Mouse (Mus musculus) monocyte, adult 5-6 weeks (primary cell): ENCODE results near the gene Gjd3. TPM values are rescaled to one million over a fixed set of nuclear protein-coding genes. Genes with fewer than 3 reads are reported as not detected.

Source experiments
- ATAC-seq: fragments of 153-309, 156-312 bp; replicated peaks from 2 replicates; pipeline ENCODE4 v1.8.0; 2017; ENCODE audit warnings: mild to moderate bottlenecking; ENCODE audit not compliant: low TSS enrichment, insufficient number of reproducible peaks, severe bottlenecking, poor library complexity, low FRiP score
- total RNA-seq: library from RNA; stranded (forward); fragments of 200-1000, 200-491, 200-594 nt; gene quantifications from 3 replicates; pipeline ENCODE4 v1.2.3, GENCODE M21; 2017

Gjd3 gene
- total RNA-seq, 1 experiment from 2014 or later, result not detected

GRCm38 (mm10) chr11:98983551-98983950, 735 bp upstream of the Gjd3 start:
- ATAC-seq, result no peak

- ATAC-seq, result 0 out of 2 replicates have a peak, but pooled peaks have one; percentile 29
These were observed 631 bp downstream of the Gjd3 start for GRCm38 (mm10) chr11:98981997-98982772.

- no peak for ATAC-seq
These were observed 1.4 kb downstream of the Gjd3 start for GRCm38 (mm10) chr11:98981289-98981996.

DNA sequence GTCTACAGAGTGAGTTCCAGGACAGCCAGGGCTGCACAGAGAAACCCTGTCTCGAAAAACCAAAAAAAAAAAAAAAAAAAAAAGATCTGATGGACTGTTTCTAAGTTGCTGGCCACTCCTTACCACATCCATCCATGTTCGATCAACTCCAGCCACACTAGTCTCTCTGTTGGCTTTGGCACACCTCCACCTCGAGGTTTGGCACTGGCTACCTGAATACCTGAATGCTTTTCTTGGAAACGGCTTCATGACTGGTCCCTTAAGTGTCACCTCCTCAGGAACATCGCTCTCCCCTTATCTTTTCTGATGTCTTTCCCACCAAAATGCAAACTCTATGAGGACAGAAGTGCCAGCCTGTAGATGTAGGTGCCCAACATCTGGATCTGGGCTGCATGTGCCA, 3.5 kb downstream of the Gjd3 start:
- ATAC-seq, result no peak

DNA sequence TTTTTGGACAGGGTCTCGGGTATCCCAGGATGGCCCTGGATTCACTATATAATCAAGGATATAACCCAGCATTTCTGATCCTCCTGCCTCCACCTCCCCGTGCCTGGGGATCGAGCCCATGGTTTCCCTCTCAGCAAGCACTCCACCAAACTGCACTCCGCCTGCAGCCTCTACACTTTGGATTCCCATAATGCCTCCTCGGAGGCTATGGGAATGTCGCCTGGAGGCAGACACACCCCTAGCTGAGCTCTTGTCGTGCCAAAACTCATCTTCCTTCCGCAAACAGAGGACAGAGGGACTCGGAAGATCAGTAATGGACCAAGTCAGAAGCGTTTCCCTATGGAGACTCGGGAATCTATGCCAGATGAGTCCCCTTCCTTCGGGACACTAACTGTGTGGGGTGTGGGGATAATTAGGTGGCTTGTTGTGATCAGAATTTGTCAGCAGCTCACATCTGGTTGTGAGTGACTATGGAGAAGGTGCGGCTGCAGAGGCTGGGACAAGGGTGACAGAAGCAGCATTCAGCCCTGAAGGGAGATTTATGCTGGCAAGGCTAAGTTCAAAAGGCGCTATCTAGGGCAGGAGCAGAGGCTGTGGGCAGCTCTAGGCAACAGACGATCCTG, 4.2 kb downstream of the Gjd3 start:
- ATAC-seq, result no peak

DNA sequence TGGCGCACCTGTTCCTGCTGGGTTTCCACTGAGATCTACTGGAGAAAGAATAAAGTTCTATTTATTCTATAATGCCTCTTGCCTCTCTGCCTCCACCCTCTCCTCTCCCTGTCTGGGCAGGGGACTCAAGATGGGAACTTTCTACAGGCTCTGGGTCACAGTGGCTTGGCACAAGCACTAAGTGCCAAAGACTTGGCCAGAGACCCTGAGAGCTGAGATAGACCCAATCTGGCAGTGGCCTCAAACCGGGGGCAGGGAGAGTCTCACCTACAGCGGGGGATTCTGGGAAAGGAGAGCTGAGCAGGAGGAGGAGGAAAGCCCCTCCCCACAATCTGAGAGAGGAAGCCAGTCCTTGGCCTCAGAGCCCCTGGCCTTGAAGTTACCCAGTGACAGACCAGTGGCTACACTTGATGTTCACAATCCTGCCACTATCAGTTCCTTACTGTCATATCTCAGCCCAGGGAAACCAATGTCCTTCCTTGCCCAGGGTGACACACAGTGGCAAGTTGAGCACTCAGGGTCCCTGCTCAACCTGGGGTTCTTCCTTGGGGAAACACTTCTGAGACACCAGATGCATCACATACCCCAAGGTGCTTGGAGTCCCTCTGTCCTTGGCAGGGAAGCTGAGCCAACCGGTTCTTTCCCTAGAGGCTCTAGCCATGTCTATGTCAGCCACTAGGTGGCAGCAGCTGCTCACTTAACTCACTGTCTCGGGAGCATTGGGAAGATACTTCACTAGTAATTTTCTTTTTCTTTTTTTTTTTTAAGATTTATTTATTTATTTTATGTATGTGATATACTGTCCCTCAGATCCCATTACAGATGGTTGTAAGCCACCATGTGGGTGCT, 7.7 kb downstream of the Gjd3 start:
- peak; percentile 43 for ATAC-seq

- ATAC-seq, result no peak
These were observed 8.6 kb downstream of the Gjd3 start for GRCm38 (mm10) chr11:98974213-98974612.

- ATAC-seq, result no peak
These were observed 9.2 kb downstream of the Gjd3 start for GRCm38 (mm10) chr11:98973584-98973983.

DNA sequence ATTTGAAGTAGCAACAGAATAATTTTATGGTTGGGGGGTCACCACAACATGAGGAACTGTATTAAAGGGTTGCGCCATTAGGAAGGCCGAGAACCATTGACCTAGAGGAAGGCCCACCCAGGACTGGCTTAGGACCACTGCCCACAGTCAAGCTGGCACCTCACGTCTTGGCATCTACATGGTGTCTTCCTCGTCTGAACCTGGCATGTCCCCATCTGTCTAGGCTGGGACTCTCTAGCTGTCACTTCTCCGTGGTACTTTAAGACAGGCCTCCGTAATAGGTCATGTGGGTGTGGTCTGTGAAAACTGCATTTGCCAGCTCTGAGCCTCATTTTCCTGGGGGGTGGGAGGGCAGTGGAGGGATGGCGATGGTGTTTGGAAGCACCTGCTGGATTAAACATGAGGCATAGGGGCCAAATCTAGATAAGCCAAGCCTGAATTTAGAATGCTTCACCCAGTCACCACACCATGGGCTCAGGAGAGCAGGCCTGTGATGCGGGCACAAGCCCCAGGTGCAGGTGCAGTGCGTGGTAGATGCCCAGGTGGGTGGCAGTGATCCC, 9.9 kb downstream of the Gjd3 start:
- no peak for ATAC-seq

- peak; percentile 62 for ATAC-seq
These were observed 10.6 kb downstream of the Gjd3 start for GRCm38 (mm10) chr11:98972215-98972614.

DNA sequence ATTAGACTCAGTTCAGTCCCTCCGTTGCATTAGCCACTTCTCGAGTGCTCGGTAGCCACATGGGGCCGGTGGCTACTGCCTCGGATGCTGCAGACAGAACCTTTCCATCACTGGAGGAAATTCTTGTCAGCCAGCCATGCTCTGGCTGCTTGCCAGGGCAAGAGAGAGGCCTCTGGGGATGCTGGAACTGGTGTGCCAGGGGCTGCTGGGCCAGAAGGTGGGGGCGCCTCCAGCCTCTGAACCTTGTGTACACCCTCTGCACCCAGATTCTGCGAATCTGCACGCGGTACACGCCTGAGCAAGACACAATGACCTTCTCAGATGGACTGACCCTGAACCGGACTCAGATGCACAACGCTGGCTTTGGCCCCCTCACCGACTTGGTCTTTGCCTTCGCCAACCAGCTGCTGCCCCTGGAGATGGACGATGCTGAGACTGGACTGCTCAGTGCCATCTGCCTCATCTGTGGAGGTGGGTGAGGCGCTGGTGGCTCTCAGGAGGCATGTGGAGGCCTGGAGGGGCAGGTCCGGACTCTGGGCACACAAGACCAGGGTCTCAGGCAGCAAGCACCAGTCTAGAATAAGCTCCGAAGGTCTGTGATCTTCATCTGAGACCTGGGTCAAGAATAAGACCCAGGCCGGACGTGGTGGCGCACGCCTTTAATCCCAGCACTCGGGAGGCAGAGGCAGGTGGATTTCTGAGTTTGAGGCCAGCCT, 11.3 kb downstream of the Gjd3 start:
- ATAC-seq, result no peak

DNA sequence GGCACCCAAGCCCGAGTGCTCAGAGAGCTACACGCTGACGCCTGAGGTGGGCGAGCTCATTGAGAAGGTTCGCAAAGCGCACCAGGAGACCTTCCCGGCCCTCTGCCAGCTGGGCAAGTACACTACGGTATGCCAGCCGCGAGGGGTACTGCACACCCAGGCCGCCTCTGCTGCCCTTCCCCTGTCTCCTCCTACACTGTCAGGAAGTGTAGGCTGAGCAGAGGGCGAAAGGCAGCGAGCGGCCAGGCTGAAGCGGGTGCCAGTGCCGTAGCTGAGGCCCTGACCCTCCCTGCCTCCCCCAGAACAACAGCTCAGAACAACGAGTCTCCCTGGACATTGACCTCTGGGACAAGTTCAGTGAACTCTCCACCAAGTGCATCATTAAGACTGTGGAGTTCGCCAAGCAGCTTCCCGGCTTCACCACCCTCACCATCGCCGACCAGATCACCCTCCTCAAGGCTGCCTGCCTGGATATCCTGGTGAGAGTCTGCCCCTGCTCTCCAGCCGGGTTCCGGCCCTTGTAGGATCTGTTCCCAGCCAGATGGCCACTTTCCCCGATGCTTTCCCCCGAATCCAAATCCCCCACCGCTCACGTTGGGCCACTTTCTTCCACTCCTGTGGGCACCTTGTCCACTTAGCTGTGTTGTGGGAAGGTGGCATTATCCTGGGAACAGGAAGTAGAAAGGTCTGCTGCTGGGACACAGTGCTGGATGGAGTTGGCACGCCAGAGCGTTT, 12.5 kb downstream of the Gjd3 start:
- no peak for ATAC-seq

GRCm38 (mm10) chr11:98969496-98969927, 13.3 kb downstream of the Gjd3 start:
- no peak for ATAC-seq

DNA sequence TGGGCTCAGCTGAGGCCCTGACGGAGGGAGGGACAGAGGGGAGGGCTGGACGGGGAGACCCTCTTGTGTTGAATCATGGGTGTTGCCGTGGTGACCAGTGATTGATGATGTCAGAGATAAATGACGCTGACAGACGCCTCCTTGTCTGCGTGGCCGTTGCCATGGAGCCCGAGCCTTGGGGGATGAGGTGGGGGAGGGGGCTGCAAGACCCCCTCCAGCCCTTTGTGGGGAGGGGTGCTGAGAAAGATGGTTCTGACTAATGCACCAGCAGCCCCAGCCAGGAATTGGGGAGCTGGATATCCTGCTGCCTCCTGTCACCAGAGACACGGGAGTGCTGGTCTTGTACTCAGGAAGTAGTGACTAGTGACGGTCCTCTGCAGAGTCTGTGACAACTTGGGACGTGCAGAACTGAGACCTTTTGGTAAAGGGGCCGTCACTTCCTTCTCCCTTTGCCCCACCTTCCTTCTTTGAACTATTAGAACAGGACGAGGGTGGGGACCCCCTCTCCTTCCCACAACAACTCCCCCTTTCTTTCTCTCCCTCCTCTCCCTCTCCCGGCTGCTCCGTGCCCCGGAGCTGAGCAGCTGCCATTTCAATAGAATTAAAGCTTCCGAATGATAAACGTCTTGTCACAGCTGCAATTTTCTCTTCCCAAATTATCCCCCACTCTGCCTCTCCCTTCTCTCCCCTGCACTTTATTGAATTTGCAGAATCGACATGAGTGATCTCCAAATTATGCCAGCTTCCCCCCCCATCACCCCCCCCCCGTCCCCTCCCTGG, 13.9 kb downstream of the Gjd3 start:
- no peak for ATAC-seq

GRCm38 (mm10) chr11:98968079-98968478, 14.7 kb downstream of the Gjd3 start:
- no peak for ATAC-seq

GRCm38 (mm10) chr11:98966499-98967141, 16.2 kb downstream of the Gjd3 start:
- ATAC-seq, result no peak
